Mouse (Mus musculus): ENCODE data around the gene Nup54.

GRCm38 (mm10) chr5:92458726-92459125 lies 23.7 kb upstream of the Nup54 start:
- TF ChIP-seq CTCF (IDR thresholded peaks at IDR 0.05; ENCODE audit: low read depth) (no peak), EP300 (IDR thresholded peaks at IDR 0.05; ENCODE audit: low read depth) (no peak)

All from heart, postnatal 0 days (tissue).